Mouse (Mus musculus): ENCODE measurements around the gene Asgr1. TPM values are rescaled to one million over a fixed set of nuclear protein-coding genes. Genes with fewer than 3 reads are reported as not detected.

Asgr1 gene
- 0.52 and 0.60 TPM in 2 replicates for polyA plus RNA-seq (2011; ENCODE audit: insufficient read length, low read depth, missing spikeins)

GRCm38 (mm10) chr11:70053898-70054570 lies at the start of gene Asgr1:
Gene Asgr1 (plus strand): TSS chr11:70054085.
- Histone ChIP-seq H3K4me1 (ENCODE audit: control insufficient read depth, insufficient read depth, low read length) (no peaks in the 10 kb centered on the region), H3K4me3 (ENCODE audit: insufficient read depth, low read length) (no peak within 1 kb of the TSS), H3K27ac (ENCODE audit: insufficient read depth, low read length) (no peak within 1 kb of the TSS)
- TF ChIP-seq POLR2A (IDR thresholded peaks at IDR 0.05; ENCODE audit: low read depth, low read length) (no peak), CTCF (IDR thresholded peaks at IDR 0.05; ENCODE audit: borderline replicate concordance, insufficient read depth, low read length) (no peak)

GRCm38 (mm10) chr11:70005521-70005920 lies 48.4 kb upstream of the Asgr1 start:
- Histone ChIP-seq H3K4me1 (ENCODE audit: control insufficient read depth, insufficient read depth, low read length) (peaks cover 3% of the 10 kb centered on the region; the same call in 1 of the 2 replicates), H3K4me3 (ENCODE audit: insufficient read depth, low read length) (no peak overlapping the region), H3K27ac (ENCODE audit: insufficient read depth, low read length) (no peak overlapping the region)
- TF ChIP-seq CTCF (IDR thresholded peaks at IDR 0.05; ENCODE audit: borderline replicate concordance, insufficient read depth, low read length) (peak; percentile 26; the same call in 1 of the 2 replicates), POLR2A (IDR thresholded peaks at IDR 0.05; ENCODE audit: low read depth, low read length) (no peak)

- Histone ChIP-seq H3K4me1 (ENCODE audit: control insufficient read depth, insufficient read depth, low read length) (0 out of 2 replicates have a peak, but pooled peaks cover 7% of the 10 kb centered on the region), H3K4me3 (ENCODE audit: insufficient read depth, low read length) (no peak overlapping the region), H3K27ac (ENCODE audit: insufficient read depth, low read length) (no peak overlapping the region)
- no peak for TF ChIP-seq POLR2A (IDR thresholded peaks at IDR 0.05; ENCODE audit: low read depth, low read length)
- no peak for TF ChIP-seq CTCF (IDR thresholded peaks at IDR 0.05; ENCODE audit: borderline replicate concordance, insufficient read depth, low read length)
Observed at GRCm38 (mm10) chr11:70010033-70010432, 43.9 kb upstream of the Asgr1 start.

- TF ChIP-seq POLR2A (IDR thresholded peaks at IDR 0.05; ENCODE audit: low read depth, low read length) = no peak
- no peak for TF ChIP-seq CTCF (IDR thresholded peaks at IDR 0.05; ENCODE audit: borderline replicate concordance, insufficient read depth, low read length)
Observed at GRCm38 (mm10) chr11:70010548-70010947, 43.3 kb upstream of the Asgr1 start.

GRCm38 (mm10) chr11:70010961-70011360 lies 42.9 kb upstream of the Asgr1 start:
- TF ChIP-seq CTCF (IDR thresholded peaks at IDR 0.05; ENCODE audit: borderline replicate concordance, insufficient read depth, low read length) (no peak), POLR2A (IDR thresholded peaks at IDR 0.05; ENCODE audit: low read depth, low read length) (no peak)
- H3K4me1 ChIP-seq (ENCODE audit: control insufficient read depth, insufficient read depth, low read length) = 0 out of 2 replicates have a peak, but pooled peaks cover 7% of the 10 kb centered on the region
- H3K27ac ChIP-seq (ENCODE audit: insufficient read depth, low read length) = no peak overlapping the region
- no peak overlapping the region for H3K4me3 ChIP-seq (ENCODE audit: insufficient read depth, low read length)

More at GRCm38 (mm10) chr11:70010548-70010947, 43.3 kb upstream of the Asgr1 start:
- Histone ChIP-seq H3K4me3 (ENCODE audit: insufficient read depth, low read length) (no peak overlapping the region), H3K27ac (ENCODE audit: insufficient read depth, low read length) (no peak overlapping the region), H3K4me1 (ENCODE audit: control insufficient read depth, insufficient read depth, low read length) (0 out of 2 replicates have a peak, but pooled peaks cover 7% of the 10 kb centered on the region)

- Histone ChIP-seq H3K4me3 (ENCODE audit: insufficient read depth, low read length) (no peak overlapping the region), H3K4me1 (ENCODE audit: control insufficient read depth, insufficient read depth, low read length) (0 out of 2 replicates have a peak, but pooled peaks cover 7% of the 10 kb centered on the region)
- TF ChIP-seq POLR2A (IDR thresholded peaks at IDR 0.05; ENCODE audit: low read depth, low read length) (no peak), CTCF (IDR thresholded peaks at IDR 0.05; ENCODE audit: borderline replicate concordance, insufficient read depth, low read length) (no peak)
Observed at GRCm38 (mm10) chr11:70012931-70013330, 41.0 kb upstream of the Asgr1 start.

GRCm38 (mm10) chr11:70013408-70013807 lies 40.5 kb upstream of the Asgr1 start:
- H3K4me3 ChIP-seq (ENCODE audit: insufficient read depth, low read length) = no peak overlapping the region
- 0 out of 2 replicates have a peak, but pooled peaks cover 7% of the 10 kb centered on the region for H3K4me1 ChIP-seq (ENCODE audit: control insufficient read depth, insufficient read depth, low read length)
- TF ChIP-seq CTCF (IDR thresholded peaks at IDR 0.05; ENCODE audit: borderline replicate concordance, insufficient read depth, low read length) (no peak), POLR2A (IDR thresholded peaks at IDR 0.05; ENCODE audit: low read depth, low read length) (no peak)
- no peak overlapping the region for H3K27ac ChIP-seq (ENCODE audit: insufficient read depth, low read length)

More at GRCm38 (mm10) chr11:70012931-70013330, 41.0 kb upstream of the Asgr1 start:
- H3K27ac ChIP-seq (ENCODE audit: insufficient read depth, low read length) = no peak overlapping the region

GRCm38 (mm10) chr11:70014051-70014450 lies 39.8 kb upstream of the Asgr1 start:
- no peak overlapping the region for H3K4me3 ChIP-seq (ENCODE audit: insufficient read depth, low read length)
- TF ChIP-seq CTCF (IDR thresholded peaks at IDR 0.05; ENCODE audit: borderline replicate concordance, insufficient read depth, low read length) (no peak), POLR2A (IDR thresholded peaks at IDR 0.05; ENCODE audit: low read depth, low read length) (no peak)
- H3K4me1 ChIP-seq (ENCODE audit: control insufficient read depth, insufficient read depth, low read length) = 0 out of 2 replicates have a peak, but pooled peaks cover 7% of the 10 kb centered on the region
- H3K27ac ChIP-seq (ENCODE audit: insufficient read depth, low read length) = no peak overlapping the region

- Histone ChIP-seq H3K27ac (ENCODE audit: insufficient read depth, low read length) (peak within 1 kb of the TSS; percentile 5; the same call in 1 of the 2 replicates), H3K4me3 (ENCODE audit: insufficient read depth, low read length) (peak within 1 kb of the TSS; percentile 54), H3K4me1 (ENCODE audit: control insufficient read depth, insufficient read depth, low read length) (0 out of 2 replicates have a peak, but pooled peaks cover 7% of the 10 kb centered on the region)
- TF ChIP-seq POLR2A (IDR thresholded peaks at IDR 0.05; ENCODE audit: low read depth, low read length) (peak; percentile 89), CTCF (IDR thresholded peaks at IDR 0.05; ENCODE audit: borderline replicate concordance, insufficient read depth, low read length) (no peak)
Observed at GRCm38 (mm10) chr11:70014880-70015558, 38.9 kb upstream of the Asgr1 start, which contains the start of gene Acadvl. Gene Acadvl (minus strand): TSS chr11:70015411.

All from embryonic fibroblast, embryonic 13.5 days (primary cell).